Mouse (Mus musculus) gastrocnemius, adult 18-20 months (tissue): ENCODE measurements around the gene Prm1. TPM values are rescaled to one million over a fixed set of nuclear protein-coding genes. Genes with fewer than 3 reads are reported as not detected.

Experiments used
- DNase-seq: peaks from one replicate; pipeline ENCODE4 v3.0.0; 2021; ENCODE audit warnings: low spot score
- total RNA-seq, 2 experiments: library from RNA; stranded (reverse); gene quantifications; 2 replicates each; pipeline ENCODE4 v1.2.3; 2021

The Prm1 gene
- total RNA-seq, 2 experiments from 2014 or later: not detected

- no peak for DNase-seq
Measured at GRCm38 (mm10) chr16:10783451-10783850, 22.2 kb downstream of the Prm1 start.

DNA sequence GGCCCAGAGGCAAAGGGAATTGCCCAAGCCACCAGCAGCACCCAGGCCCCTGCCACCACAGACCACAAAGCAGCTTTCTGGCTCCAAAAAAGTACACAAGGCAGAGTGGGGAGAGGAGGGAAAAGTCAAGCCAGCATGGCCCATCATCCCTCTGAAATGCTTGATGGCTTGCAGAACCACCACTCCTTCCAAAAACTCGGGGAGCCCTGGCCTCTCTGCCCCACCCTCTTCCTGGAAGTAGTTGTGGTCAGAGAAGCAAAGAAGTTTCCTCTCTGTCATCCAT lies 22.5 kb downstream of the Prm1 start:
- DNase-seq: no peak

- no peak for DNase-seq
Measured at GRCm38 (mm10) chr16:10782377-10783151, 23.1 kb downstream of the Prm1 start.

- no peak for DNase-seq
Measured at GRCm38 (mm10) chr16:10781862-10782371, 23.7 kb downstream of the Prm1 start.

- no peak for DNase-seq
Measured at GRCm38 (mm10) chr16:10780631-10781120, 25.0 kb downstream of the Prm1 start.

DNA sequence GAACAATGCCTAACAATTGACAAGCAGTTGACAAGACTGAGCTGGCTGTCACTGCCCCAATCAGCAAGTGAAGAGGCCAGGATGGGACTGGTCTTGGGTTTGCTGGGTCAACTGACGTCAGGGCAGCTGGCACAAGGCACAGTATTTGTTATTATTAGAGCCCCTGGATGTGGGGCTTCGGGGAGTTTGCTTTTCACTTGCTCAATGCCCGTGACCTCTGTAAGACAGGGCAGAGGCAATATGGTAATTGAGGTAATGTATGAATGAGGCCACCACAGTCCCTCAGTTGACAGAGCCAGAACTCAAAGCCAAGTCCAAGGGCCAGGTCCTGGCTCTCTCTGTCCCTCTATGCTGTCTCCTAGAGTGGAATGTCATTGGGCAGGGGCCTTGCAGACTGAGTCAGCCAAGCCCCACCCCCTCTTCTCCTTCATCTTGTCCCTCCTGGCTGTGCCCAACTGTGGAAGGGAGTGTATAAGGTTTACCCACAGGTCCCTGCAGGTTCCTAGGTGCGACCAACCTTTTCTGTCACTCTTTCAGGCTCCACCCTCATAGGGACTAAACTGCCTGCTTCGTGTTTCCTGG lies 28.0 kb downstream of the Prm1 start:
- no peak for DNase-seq

GRCm38 (mm10) chr16:10776322-10776721 lies 29.3 kb downstream of the Prm1 start:
- DNase-seq: no peak

- no peak for DNase-seq
Measured at GRCm38 (mm10) chr16:10774726-10775125, 30.9 kb downstream of the Prm1 start.

- DNase-seq: no peak
Measured at GRCm38 (mm10) chr16:10773543-10773942, 32.1 kb downstream of the Prm1 start.

DNA sequence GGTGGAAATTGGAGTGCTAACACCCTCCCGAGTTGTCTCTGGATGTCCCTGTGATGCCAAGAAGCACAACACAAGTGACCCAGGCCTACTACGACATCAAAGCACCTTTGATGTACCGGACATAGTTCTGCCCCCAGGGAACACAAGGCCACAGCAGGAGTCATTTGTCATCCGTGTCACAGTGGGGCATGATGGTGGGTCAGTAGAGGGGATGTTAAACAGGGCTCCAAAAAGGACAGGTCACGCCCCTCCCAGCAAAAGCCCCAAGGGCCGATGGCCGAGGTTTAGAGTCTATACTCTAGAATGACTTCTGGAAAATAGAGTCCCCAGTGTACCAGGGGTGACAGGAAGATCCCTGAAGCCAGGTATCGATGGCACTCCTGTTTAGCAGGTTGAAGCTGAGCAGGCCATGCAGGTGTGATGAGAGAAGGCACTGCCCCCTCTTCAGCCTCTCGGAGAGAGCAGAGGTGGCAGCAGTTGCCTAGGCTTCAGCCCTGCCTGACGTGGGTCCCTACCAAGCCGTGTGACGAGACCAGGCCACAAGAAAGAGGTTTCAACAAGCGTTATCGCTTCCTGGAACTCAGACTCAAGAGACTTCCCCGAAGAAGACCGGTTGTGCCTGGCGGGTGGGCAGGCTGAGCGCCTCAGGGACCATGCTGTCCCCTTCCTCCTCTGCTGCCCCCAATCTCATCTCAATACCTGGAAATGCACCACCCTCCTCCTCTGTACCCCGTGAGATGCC lies 33.7 kb downstream of the Prm1 start:
- DNase-seq: no peak

DNA sequence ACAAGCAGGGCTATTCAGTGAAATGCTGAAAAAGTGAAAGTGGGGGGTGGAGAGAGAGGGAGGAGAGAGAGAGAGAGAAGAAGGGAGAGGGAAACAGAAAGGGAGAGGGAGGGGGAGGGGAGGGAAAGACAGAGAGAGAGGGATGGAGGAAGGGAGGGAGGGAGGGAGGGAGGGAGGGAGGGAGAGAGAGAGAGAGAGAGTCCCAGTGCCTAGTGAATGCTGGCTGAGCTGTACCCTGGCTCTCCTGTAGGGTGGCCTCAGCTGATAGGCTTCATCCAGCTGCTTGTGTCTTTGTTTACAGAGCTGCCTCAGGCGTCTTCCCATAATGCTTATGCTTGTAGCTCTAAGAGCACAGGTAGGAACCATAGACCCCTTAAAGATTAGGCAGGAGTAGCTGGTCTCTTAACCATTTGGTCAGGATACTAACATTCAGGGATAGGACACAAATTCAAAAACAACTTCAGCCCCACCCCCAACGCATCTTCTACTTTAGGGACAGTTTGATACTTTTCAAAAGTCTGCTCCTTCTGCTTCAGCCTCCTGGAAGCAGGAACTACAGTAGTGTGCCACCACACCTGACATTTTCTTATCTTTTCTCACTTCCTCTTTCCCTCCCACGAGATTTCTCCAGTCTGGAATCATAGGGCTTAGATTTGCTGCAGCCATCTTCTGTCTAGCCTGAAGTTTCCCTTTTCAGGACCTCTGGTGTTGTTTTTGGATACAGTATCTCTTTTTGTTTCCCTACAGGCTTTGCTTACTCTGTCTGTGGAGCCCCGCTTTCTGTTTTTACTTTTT lies 34.9 kb downstream of the Prm1 start:
- DNase-seq: no peak

GRCm38 (mm10) chr16:10769661-10770060 lies 36.0 kb downstream of the Prm1 start:
- DNase-seq: no peak

- no peak for DNase-seq
Measured at GRCm38 (mm10) chr16:10768821-10769220, 36.8 kb downstream of the Prm1 start.

DNA sequence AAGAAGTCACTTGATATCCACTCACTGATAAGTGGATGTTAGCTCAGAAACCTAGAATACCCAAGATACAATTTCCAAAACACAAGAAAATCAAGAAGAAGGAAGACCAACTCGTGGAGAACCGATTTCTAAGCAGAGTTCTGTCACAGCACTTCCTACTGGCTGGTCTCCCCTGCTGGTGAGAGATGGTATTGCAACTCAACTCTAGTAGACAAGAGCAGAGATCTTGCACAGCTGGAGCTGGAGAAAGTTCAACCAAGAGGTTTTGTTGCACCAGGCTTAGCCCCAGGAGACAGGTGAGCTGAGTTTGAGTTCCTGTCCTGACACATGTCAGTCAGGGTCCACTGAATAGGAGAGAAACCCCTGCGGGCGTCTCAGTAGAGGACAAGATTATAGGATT lies 38.5 kb downstream of the Prm1 start:
- peak; percentile 72 for DNase-seq

- no peak for DNase-seq
Measured at GRCm38 (mm10) chr16:10764323-10764722, 41.3 kb downstream of the Prm1 start.

DNA sequence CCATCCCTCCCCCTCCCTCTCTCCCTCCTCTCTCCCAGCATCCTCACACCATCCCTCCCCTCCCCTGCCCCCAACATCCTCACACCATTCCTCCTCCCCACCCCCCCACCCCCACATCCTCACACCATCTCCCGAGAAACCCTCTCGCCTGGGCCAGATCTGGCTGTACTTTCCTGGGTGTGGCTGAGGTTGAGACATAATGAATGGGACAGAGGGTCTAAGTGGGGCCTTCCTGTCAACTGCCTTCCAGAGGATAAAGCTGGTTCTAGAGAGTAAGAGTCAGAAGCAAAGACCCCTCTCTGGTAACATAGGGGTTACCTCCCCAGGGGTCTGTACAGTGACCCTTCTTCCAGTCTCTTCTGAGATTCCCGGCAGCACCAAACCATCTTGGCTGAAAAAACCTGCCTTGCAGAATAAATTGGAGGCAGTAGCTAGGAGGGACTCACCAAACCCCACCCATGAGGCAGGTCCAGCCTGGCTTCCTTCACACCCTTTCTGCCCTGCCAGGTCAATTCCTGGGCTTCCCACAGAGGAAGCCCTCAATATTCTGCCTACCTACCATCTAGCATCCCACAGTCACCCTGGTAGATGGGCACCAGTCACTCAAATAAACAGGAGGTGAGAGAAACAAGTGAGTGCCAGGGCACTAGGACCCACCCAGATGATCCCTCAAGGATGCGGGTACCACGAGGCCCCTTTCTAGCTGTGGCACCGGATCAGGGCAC lies 41.9 kb downstream of the Prm1 start:
- DNase-seq: no peak

DNA sequence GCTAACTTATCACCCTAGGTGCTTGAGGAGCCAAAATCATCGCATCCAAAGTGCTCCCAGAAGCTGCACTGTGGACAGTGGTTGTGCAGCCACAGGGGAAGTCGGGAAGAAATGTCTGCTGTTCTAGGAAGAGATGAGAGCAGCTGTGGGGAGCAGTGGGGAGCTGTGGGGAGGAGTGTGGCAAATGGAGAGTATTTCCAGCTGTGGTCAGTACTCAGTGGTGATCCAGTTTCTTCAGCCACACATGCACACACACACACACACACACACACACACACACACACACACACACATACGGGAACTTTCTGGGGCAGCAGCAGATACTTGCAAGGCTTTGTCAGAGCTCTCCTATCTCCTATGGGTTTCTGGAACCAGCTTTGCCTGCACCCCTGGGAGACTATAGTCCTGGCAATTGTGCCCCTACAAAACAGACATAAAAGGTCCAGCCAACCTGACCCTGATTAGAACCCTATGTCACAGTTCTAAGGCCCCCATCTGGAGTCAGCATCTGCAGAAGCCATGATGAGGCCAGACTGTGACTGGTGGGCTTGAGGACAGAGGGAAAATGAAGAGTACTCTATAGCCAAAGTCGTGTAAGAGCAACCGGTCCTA lies 43.0 kb downstream of the Prm1 start:
- no peak for DNase-seq

DNA sequence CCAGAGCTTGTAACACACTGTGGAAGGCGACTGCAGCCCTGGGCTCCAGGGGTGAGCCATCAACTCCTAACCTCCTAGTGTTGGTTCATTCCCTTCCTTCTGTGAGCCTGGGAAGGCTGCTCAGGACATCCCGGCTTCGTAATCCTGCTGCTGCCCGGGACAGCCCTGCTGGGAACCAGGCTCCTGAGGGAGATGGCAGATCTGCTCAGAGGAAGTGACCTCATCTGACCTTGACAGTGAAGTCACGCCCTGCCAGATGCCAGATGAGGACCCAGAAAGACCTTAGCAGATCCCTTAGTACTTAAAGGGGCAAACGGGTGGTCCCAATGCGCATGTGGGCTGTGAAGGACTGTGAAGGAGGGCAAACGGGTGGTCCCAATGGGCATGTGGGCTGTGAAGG lies 44.5 kb downstream of the Prm1 start:
- peak; percentile 40 for DNase-seq

DNA sequence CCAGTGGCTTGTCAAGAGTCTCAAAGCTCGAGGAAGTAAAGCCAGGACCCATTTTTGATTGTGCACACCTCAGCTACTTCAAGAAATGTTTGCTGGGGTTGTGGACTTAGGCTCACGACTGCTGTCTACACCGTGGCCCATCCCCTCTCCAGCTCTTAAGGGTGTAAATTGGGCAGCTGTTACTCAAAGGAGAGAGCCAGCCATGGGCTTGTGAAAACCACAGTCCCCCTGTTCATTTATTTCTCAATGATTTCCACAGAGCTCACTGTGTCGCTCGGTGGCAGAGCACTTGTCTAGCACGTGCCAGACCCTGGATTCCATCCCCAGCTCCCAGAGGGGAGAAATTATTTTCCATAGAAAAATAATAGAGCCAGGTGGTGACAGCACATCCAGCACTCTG lies 49.5 kb downstream of the Prm1 start:
- DNase-seq: no peak

- DNase-seq: no peak
Measured at GRCm38 (mm10) chr16:10754521-10755296, 50.9 kb downstream of the Prm1 start.
